In genomic region chr3:53472061-53472460, GRCm38 (mm10) we compare ENCODE assay signal across 21 mouse cellular contexts. TPM values are rescaled to one million over a fixed set of nuclear protein-coding genes. Genes with fewer than 3 reads are reported as not detected.
"Had no signal": no experiment of that assay in that cellular context is flagged by ENCODE, and none has a peak within 500 bp of the region (broad histone marks: within the 10 kb centered on the region; RNA-seq: fewer than 3 reads in every experiment).

No protein-coding gene starts in this region.

- H3K4me3 ChIP-seq: liver, embryonic 15.5 days; lung, embryonic 15.5 days; megakaryocyte, embryonic 14.5 days; midbrain, embryonic 12.5 days; midbrain, embryonic 15.5 days; stomach, embryonic 15.5 days had no signal

- ATAC-seq: liver, postnatal 0 days; lung, postnatal 0 days; midbrain, embryonic 15.5 days had no signal

- H3K27ac ChIP-seq: liver, embryonic 15.5 days; lung, embryonic 15.5 days; macrophage; midbrain, embryonic 12.5 days; midbrain, embryonic 15.5 days; stomach, embryonic 15.5 days; stomach, postnatal 0 days had no signal

- H3K9me3 ChIP-seq: liver, embryonic 15.5 days; lung, embryonic 15.5 days; megakaryocyte, embryonic 14.5 days; midbrain, embryonic 12.5 days; midbrain, embryonic 15.5 days; stomach, embryonic 15.5 days had no signal

- H3K27me3 ChIP-seq: liver, embryonic 15.5 days; lung, embryonic 15.5 days; megakaryocyte, embryonic 14.5 days; midbrain, embryonic 12.5 days; midbrain, embryonic 15.5 days; stomach, embryonic 15.5 days had no signal

- H3K4me1 ChIP-seq: stomach, embryonic 15.5 days had no signal

- DNase-seq: liver, postnatal 0 days; lung, adult 2 months; lung, postnatal 14 days; lung, postnatal 36 days; right cerebral cortex, postnatal 14 days; thymus, adult 2 months; thymus, postnatal 25 days; thymus, postnatal 4 days had no signal

- H3K4me2 ChIP-seq: liver, embryonic 15.5 days; lung, embryonic 15.5 days; midbrain, embryonic 12.5 days; midbrain, embryonic 15.5 days; stomach, embryonic 15.5 days had no signal

- H3K9ac ChIP-seq: liver, embryonic 15.5 days; liver, postnatal 0 days; lung, embryonic 15.5 days; midbrain, embryonic 12.5 days; midbrain, embryonic 15.5 days; stomach, embryonic 15.5 days had no signal

RNA-seq across cellular contexts. Expression of gene Stoml3, which starts 16.4 kb away (rescaled TPM):
- polyA plus RNA-seq: liver, embryonic 15.5 days; liver, postnatal 0 days; macrophage; midbrain, embryonic 12.5 days; midbrain, embryonic 15.5 days; neural tube, embryonic 11.5 days; spleen, adult 2 months; stomach, postnatal 0 days; testis, adult 2 months; urinary bladder, adult 2 months had no signal
